Mouse (Mus musculus) CH12.LX (cell line): ENCODE results near the gene Tmem72.

Source experiments
- CTCF ChIP-seq, 2 experiments: IDR thresholded peaks in 1 of 2; conservative IDR thresholded peaks in 1 of 2; 2 replicates each; pipeline ENCODE4 v1.5.1; 2011 to 2012; ENCODE audit warnings: low read depth in 2 of 2, low read length in 2 of 2, improper control_type of control experiment in 1 of 2, inconsistent platforms in 1 of 2, mild to moderate bottlenecking in 1 of 2, moderate library complexity in 1 of 2
- POLR2A ChIP-seq: IDR thresholded peaks from 2 replicates; pipeline ENCODE4 v1.6.1; 2011; ENCODE audit warnings: low read depth, mild to moderate bottlenecking, improper control_type of control experiment, low read length
- POLR2AphosphoS2 ChIP-seq: IDR thresholded peaks from 2 replicates; pipeline ENCODE4 v1.6.1; 2011; ENCODE audit warnings: low read depth, low read length, improper control_type of control experiment

DNA sequence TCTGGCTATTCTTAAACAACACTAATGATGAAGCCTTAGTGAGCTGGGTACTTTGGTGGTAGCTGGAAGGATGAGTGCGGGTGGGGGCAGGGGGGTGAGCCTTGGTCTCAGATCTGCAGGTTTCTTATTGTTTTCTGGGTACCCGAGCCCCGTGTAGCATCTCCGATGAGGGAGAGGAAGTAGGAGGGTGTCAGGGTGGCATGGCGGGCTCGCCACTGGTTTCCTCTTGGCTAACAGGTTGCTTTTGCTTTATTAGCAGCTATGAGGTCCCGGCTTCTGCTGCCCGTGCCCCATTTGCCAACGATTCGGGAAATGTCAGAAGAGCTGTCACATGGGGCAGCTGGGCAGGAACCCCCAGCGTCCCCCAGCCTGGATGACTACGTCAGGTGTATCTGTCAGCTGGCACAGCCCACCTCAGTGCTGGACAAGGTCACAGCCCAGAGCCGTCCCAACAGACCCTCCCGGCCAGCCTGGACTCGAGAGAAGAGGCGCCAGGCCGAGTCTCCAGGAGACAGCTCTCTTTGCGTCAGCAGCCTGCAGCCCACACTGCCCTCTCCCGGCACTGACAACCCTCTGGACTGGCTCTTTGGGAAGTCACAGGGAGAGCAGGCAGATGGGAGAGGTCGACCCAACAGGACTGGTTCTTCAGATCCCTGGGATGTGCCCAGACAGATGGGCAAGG, 65.1 kb downstream of the Tmem72 start:
- TF ChIP-seq POLR2A: no peak
- no peak for TF ChIP-seq CTCF (conservative IDR thresholded peaks at IDR 0.05 in 1 of 2, IDR thresholded peaks at IDR 0.05 in 1 of 2; ENCODE audit: low read depth in 2 of 2, low read length in 2 of 2)
- TF ChIP-seq POLR2AphosphoS2: no peak
